In the genomic region with DNA sequence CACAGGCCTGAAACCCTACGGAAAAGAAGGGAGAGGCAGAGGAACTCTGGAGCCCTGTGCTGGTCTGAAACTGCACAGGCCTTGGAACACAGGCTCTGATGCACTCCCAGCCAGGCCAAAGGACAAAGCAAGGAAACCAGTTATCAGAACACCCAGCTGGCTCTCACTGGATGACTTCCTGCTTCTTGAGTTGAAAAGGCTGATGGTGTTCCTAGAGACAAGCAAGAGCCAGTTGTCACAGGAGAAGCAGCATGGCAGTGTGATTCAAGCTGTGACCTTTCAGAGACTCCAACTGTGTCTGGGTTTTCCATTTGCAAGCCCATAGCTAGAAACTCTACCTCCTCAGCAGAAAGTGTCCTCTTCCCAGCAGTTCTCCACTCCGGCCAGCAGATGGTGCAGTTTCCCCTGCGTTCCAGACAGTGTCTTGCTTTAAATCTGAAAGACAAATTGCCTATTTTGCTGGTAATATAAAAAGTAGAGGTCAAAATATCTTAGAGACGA, we compare ENCODE assay signal across 9 mouse cellular contexts.
A peak's percentile ranks its signal among the peaks of the same experiment; 100 is the strongest.
DNase-seq lines count a peak whose midpoint lies in the region; ATAC-seq and TF ChIP-seq lines count a peak whose summit lies in the region.
"Had no signal": no experiment of that assay in that cellular context is flagged by ENCODE, and none has a peak within 500 bp of the region (broad histone marks: within the 10 kb centered on the region; RNA-seq: fewer than 3 reads in every experiment).

No protein-coding gene starts in this region.

- ATAC-seq in frontal cortex, adult (ENCODE audit: low TSS enrichment) = peak; percentile 89
- ATAC-seq in erythroblast, adult 5-6 weeks (replicated peaks; ENCODE audit: low FRiP score, poor library complexity, severe bottlenecking) = no peak

- TF ChIP-seq CTCF in layer of hippocampus, adult 2 months (conservative IDR thresholded peaks at IDR 0.05) = peak; percentile 96

- DNase-seq in MN1 (ENCODE audit: low spot score) = peak; percentile 72
- DNase-seq in cerebellum, adult 11-12 months = peak; percentile 15
- peak; percentile 87 for DNase-seq in heart, postnatal 4 days
- DNase-seq in layer of hippocampus, adult 2 months (ENCODE audit: low spot score in 2 of 2) = peak; percentile 76 to 88
- peak; percentile 71 for DNase-seq in lung, postnatal 14 days
- peak; percentile 79 for DNase-seq in right cerebral cortex, postnatal 14 days

- no peak overlapping the region for H3K4me3 ChIP-seq in layer of hippocampus, adult 2 months

- no peak overlapping the region for H3K27ac ChIP-seq in layer of hippocampus, adult 2 months
- H3K27ac ChIP-seq: macrophage had no signal

Comparison
In these comparisons a context has a peak if more than half of its experiments do, and no peak if none do; other contexts are left out.
1. DNase-seq: peak in every context shown above with its lines; median percentile 87 in heart, postnatal 4 days; 82 in layer of hippocampus, adult 2 months; 79 in right cerebral cortex, postnatal 14 days; 72 in MN1; 71 in lung, postnatal 14 days; 15 in cerebellum, adult 11-12 months.